Mouse (Mus musculus): ENCODE data around the gene Vwa7. TPM values are rescaled to one million over a fixed set of nuclear protein-coding genes. Genes with fewer than 3 reads are reported as not detected.

Gene Vwa7
- polyA plus RNA-seq, 1 experiment = 0.29 TPM

DNA sequence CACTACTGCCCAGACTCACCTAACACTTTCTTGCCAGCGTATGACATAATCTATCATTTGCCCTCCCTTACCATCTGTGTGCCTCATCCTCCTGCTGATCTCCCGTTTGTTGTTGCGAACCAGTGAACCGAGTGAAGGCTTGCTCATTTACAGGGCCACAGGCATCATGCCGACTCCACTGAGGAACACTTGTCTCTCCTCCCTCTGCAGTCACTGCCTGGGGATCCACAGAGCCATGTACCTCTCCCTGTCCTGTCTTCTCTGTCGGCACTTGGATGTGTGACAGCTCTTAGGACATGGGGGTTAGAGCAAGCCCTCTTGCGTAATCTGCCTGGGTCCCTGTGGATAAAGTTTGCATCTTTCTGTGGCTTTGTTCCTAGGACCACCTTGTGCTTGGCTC, 6.8 kb upstream of the Vwa7 start:
- TF ChIP-seq POLR2A (IDR thresholded peaks at IDR 0.05; ENCODE audit: extremely low read depth, insufficient read depth, low read length) (no peak), CTCF (IDR thresholded peaks at IDR 0.05; ENCODE audit: extremely low read depth, insufficient read depth, low read length) (no peak)
- no peaks in the 10 kb centered on the region for H3K4me1 ChIP-seq (ENCODE audit: control insufficient read depth, insufficient read depth, low read length)
- H3K27ac ChIP-seq (ENCODE audit: insufficient read depth, low read length) = no peak overlapping the region
- no peak overlapping the region for H3K4me3 ChIP-seq (ENCODE audit: insufficient read depth, low read length)

DNA sequence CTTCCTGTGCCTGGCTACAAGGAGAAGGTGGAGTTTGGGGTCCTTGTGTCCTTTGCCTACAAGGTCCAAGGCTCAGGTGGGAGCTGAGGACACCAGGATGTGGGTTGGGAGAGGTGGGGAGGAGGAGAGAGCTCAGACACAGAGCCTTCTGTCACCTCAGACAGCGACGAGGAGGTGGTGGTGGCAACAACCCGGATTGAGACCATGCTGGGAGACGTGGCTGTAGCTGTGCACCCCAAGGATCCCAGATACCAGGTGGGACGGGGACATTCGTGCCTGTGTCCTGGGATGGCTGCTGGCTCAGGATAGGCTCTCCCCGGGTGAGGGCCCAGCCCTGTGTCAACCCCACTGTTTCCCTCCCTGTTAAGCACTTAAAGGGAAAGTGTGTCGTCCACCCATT, 4.9 kb upstream of the Vwa7 start:
- no peak overlapping the region for H3K27ac ChIP-seq (ENCODE audit: insufficient read depth, low read length)
- no peak overlapping the region for H3K4me3 ChIP-seq (ENCODE audit: insufficient read depth, low read length)
- no peaks in the 10 kb centered on the region for H3K4me1 ChIP-seq (ENCODE audit: control insufficient read depth, insufficient read depth, low read length)
- no peak for TF ChIP-seq POLR2A (IDR thresholded peaks at IDR 0.05; ENCODE audit: extremely low read depth, insufficient read depth, low read length)

DNA sequence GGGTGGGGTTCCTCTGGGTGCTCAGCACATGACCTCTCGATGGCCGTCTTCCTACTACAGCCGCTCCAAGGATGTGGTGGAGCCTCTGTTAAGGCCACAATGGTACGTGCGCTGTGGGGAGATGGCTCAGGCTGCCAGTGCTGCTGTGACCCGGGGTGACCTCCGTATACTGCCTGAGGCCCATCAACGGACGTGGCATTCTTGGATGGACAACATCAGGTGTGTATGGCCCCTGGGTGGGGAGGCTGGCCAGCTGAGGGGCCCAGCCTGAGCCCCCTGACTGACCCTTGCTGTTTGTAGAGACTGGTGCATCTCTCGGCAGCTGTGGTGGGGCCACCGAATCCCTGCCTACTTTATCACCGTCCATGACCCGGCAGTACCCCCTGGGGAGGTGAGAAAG, 3.9 kb upstream of the Vwa7 start:
- Histone ChIP-seq H3K4me1 (ENCODE audit: control insufficient read depth, insufficient read depth, low read length) (no peaks in the 10 kb centered on the region), H3K27ac (ENCODE audit: insufficient read depth, low read length) (no peak overlapping the region), H3K4me3 (ENCODE audit: insufficient read depth, low read length) (no peak overlapping the region)
- no peak for TF ChIP-seq POLR2A (IDR thresholded peaks at IDR 0.05; ENCODE audit: extremely low read depth, insufficient read depth, low read length)
- TF ChIP-seq CTCF (IDR thresholded peaks at IDR 0.05; ENCODE audit: extremely low read depth, insufficient read depth, low read length) = no peak

DNA sequence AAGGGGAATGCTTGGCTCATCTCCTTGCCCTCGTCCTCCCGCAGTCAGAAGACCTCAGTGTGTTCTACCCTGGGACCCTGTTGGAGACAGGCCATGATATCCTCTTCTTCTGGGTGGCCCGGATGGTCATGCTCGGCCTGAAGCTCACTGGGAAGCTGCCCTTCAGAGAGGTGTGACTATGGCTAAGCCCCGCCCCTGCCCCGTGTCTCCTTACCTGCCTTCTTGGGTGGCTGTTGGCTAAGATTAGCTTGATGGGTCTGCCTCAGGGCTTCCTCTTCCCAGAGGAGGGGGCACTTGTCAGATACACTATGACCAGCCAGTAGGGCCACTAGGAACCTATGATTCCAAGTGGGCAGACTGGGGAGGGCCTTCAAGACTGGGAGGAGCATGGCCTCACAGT, 3.2 kb upstream of the Vwa7 start:
- Histone ChIP-seq H3K4me1 (ENCODE audit: control insufficient read depth, insufficient read depth, low read length) (no peaks in the 10 kb centered on the region), H3K4me3 (ENCODE audit: insufficient read depth, low read length) (no peak overlapping the region), H3K27ac (ENCODE audit: insufficient read depth, low read length) (no peak overlapping the region)
- TF ChIP-seq POLR2A (IDR thresholded peaks at IDR 0.05; ENCODE audit: extremely low read depth, insufficient read depth, low read length) = no peak
- TF ChIP-seq CTCF (IDR thresholded peaks at IDR 0.05; ENCODE audit: extremely low read depth, insufficient read depth, low read length) = no peak

DNA sequence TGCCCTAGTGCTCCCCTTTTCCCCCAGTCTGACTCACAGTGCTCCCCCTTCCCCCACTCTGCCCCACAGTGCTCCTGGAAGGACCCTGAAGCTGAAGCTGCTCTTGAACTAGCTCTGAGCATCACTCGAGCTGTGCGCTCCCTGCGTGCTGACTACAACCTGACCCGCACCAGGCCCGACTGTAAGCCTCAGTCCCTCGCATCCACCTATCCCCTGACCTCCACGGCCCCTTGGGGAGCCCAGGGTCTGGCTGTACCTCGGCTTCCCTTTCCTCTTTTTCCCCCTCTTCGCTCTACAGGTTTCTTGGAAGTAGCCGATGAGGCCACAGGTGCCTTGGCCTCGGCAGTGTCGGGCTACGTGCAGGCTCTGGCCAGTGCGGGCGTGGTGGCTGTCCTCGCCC, 1.1 kb upstream of the Vwa7 start:
- H3K4me3 ChIP-seq (ENCODE audit: insufficient read depth, low read length) = no peak overlapping the region
- no peak for TF ChIP-seq POLR2A (IDR thresholded peaks at IDR 0.05; ENCODE audit: extremely low read depth, insufficient read depth, low read length)
- no peak for TF ChIP-seq CTCF (IDR thresholded peaks at IDR 0.05; ENCODE audit: extremely low read depth, insufficient read depth, low read length)
- no peak overlapping the region for H3K27ac ChIP-seq (ENCODE audit: insufficient read depth, low read length)

DNA sequence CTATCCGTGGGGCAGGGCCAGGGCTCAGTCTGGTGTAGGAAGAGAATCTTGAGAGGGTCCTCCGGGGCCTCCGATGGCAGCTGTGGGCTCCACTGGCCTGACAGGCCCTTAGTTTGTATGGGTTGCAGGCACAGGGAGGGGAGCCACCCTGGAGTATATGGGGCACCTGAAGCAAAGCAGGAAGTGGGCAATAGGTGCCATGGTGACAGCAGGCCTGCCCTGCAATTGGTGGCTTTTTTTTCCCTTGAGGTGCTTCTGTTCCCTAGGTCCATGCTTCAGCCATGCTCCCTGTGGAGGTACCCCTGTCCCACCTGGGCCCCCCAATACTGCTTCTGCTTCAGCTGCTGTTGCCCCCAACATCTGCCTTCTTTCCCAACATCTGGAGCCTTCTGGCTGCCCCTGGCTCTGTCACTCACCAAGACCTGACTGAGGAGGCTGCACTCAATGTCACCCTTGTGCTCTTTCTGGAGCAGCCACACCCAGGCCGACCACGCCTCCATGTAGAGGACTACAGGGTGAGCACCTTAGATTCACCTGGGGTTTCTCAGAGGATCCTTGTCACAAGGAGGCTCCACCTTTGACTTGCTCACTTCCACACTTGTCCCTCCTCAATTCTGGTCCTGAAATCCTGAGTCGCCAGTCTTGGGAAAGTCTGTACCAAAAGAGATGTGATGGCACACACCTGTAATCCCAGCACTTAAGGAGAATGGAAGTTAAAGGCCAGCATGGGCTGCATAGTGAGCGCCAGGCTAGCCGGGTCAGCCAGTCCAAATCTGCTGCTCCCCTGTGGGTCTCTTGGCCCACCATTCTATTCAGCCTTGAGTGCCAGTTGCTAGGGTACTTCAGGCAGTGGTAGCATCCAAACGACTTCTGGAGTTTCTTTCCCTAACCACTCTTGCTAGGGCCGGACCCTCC, 669 bp downstream of the Vwa7 start:
- no peaks in the 10 kb centered on the region for H3K4me1 ChIP-seq (ENCODE audit: control insufficient read depth, insufficient read depth, low read length)
- H3K27ac ChIP-seq (ENCODE audit: insufficient read depth, low read length) = no peak overlapping the region
- H3K4me3 ChIP-seq (ENCODE audit: insufficient read depth, low read length) = no peak overlapping the region
- no peak for TF ChIP-seq POLR2A (IDR thresholded peaks at IDR 0.05; ENCODE audit: extremely low read depth, insufficient read depth, low read length)
- no peak for TF ChIP-seq CTCF (IDR thresholded peaks at IDR 0.05; ENCODE audit: extremely low read depth, insufficient read depth, low read length)

More for the DNA sequence above, 1.1 kb upstream of the Vwa7 start:
- H3K4me1 ChIP-seq (ENCODE audit: control insufficient read depth, insufficient read depth, low read length) = no peaks in the 10 kb centered on the region

DNA sequence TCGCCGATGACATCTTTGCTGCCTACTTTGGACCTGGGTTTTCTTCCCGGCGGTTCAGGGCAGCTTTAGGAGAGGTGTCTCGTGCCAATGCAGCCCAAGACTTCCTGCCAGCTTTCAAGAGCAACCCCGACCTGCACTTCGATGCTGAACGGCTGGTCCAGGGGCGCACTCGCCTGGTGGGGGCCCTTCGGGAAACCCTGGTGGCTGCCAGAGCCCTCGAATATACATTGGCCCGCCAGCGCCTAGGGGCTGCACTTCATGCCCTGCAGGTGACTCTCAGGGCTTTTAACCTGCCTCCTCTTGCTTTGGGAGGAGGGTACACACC, 1.3 kb downstream of the Vwa7 start:
- TF ChIP-seq POLR2A (IDR thresholded peaks at IDR 0.05; ENCODE audit: extremely low read depth, insufficient read depth, low read length) (no peak), CTCF (IDR thresholded peaks at IDR 0.05; ENCODE audit: extremely low read depth, insufficient read depth, low read length) (no peak)
- no peak overlapping the region for H3K27ac ChIP-seq (ENCODE audit: insufficient read depth, low read length)
- H3K4me1 ChIP-seq (ENCODE audit: control insufficient read depth, insufficient read depth, low read length) = no peaks in the 10 kb centered on the region
- H3K4me3 ChIP-seq (ENCODE audit: insufficient read depth, low read length) = no peak overlapping the region

DNA sequence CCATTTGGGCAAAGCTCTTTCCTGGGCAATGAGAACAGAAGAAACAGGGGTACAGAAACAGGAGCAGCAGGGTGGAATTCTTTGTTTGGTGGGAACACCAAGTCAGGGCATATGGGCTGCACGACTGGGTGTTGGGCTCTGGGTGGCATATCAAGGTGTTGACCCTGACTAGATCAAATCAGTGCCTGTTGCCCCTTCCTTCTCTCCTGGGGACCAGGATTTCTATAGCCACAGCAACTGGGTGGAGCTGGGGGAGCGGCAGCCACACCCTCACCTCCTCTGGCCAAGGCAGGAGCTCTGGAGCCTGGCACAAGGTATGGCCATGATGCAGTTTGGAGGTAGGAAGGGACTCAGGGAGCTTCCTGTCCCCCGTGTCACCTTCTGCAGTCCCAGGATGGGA, 1.8 kb downstream of the Vwa7 start:
- Histone ChIP-seq H3K4me3 (ENCODE audit: insufficient read depth, low read length) (no peak overlapping the region), H3K4me1 (ENCODE audit: control insufficient read depth, insufficient read depth, low read length) (no peaks in the 10 kb centered on the region), H3K27ac (ENCODE audit: insufficient read depth, low read length) (no peak overlapping the region)
- TF ChIP-seq CTCF (IDR thresholded peaks at IDR 0.05; ENCODE audit: extremely low read depth, insufficient read depth, low read length) = no peak
- TF ChIP-seq POLR2A (IDR thresholded peaks at IDR 0.05; ENCODE audit: extremely low read depth, insufficient read depth, low read length) = no peak

DNA sequence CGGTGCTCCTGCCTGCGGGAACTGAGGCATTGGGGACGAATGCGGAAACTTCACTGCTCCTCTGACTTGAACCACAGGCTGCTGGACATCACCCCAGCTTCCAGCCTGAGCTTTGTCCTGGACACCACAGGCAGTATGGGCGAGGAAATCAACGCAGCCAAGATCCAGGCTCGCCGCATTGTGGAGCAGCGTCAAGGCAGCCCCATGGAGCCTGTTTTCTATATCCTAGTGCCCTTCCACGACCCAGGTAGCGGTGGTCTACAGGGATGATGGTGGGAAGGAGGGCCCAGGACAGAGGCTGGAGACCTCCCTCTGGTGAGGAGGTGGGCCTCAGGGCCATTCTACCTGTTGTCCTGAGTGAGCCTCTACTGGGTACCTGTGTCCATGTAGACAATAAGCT, 3.5 kb downstream of the Vwa7 start:
- Histone ChIP-seq H3K27ac (ENCODE audit: insufficient read depth, low read length) (no peak overlapping the region), H3K4me3 (ENCODE audit: insufficient read depth, low read length) (no peak overlapping the region), H3K4me1 (ENCODE audit: control insufficient read depth, insufficient read depth, low read length) (no peaks in the 10 kb centered on the region)
- TF ChIP-seq CTCF (IDR thresholded peaks at IDR 0.05; ENCODE audit: extremely low read depth, insufficient read depth, low read length) (no peak), POLR2A (IDR thresholded peaks at IDR 0.05; ENCODE audit: extremely low read depth, insufficient read depth, low read length) (no peak)

DNA sequence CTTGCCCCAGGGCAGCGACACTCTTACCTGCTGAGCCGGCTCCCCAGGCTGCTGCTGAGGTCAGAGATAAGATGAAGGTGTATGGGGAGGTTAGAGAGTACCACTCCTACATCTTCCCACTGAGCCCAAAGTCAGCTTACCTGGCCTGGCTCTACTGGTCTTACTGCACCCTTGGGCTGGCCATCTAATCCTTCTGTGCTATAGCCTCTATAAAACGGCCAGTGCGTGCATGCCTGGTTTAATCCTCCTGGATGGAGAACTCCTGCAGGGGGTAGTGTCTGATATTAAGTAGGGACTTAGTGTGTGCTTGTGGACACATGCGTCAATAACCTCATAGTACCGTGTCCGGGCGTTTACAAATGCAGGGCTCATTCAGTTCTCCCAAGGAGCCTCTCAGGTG, 4.2 kb downstream of the Vwa7 start:
- Histone ChIP-seq H3K27ac (ENCODE audit: insufficient read depth, low read length) (no peak overlapping the region), H3K4me3 (ENCODE audit: insufficient read depth, low read length) (no peak overlapping the region), H3K4me1 (ENCODE audit: control insufficient read depth, insufficient read depth, low read length) (no peaks in the 10 kb centered on the region)
- TF ChIP-seq POLR2A (IDR thresholded peaks at IDR 0.05; ENCODE audit: extremely low read depth, insufficient read depth, low read length) = no peak
- TF ChIP-seq CTCF (IDR thresholded peaks at IDR 0.05; ENCODE audit: extremely low read depth, insufficient read depth, low read length) = no peak

Measured in cortical plate, adult 2 months (tissue).